Mouse (Mus musculus) gonadal fat pad, adult 2 months (tissue): ENCODE results near the gene Rragd. TPM values are rescaled to one million over a fixed set of nuclear protein-coding genes. Genes with fewer than 3 reads are reported as not detected.
"Not testable (repeated sequence)": the region's sequence is repeated elsewhere in the genome, so short reads cannot be mapped to it uniquely, and the experiment has no call there.

Source experiments
- DNase-seq: peaks from one replicate; pipeline ENCODE4 v3.0.0-alpha.2; 2012; ENCODE audit warnings: low read depth
- polyA plus RNA-seq: library from polyadenylated mRNA; depleted of rRNA; stranded (reverse); fragments of >200 nt; gene quantifications from 2 replicates; pipeline ENCODE4 v1.2.3, GENCODE M21; 2012

Rragd gene
- polyA plus RNA-seq, 1 experiment: 2.0 TPM

DNA sequence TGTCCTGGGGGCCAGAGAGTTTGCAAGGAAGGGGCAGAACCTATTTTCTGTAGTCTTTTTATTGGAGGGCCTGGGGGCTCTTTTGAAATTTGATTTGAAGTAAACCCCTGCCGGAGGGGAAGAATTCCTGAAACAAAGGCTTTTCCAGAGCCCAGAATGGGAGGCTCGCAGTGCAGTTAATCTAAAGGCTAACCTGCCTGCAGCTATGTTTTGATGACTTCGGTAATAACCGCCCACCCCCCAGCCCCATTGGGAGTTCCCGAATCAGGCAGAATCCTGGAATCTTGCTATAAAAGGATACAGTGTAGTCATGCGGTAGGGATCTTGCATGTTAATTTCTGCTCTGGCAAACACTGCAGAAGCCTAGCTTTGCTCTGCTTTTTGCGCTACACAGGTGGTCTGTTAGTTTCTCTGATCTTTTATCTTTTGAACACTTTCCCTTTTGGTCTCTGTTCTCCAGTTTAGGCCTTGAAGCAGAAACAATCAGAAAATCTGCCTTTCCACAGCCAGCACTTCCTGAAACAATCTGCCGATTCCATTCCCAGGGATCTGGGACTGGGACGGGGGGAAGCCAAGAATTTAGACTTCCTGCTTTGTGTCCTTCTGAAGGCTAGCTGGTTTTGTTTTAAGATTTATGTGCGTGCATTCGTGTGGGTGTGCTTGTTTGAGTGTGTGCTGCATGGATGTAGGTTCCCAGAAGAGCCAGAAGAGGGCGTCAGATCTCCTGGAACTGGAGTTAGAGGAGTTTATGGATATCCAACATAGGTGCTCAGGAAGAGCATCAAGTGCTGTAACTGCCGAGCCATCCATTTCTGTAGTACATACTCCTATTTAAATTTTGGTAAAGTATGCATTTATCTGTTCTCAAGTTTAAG is 2.2 kb downstream of the Rragd start:
- no peak for DNase-seq

DNA sequence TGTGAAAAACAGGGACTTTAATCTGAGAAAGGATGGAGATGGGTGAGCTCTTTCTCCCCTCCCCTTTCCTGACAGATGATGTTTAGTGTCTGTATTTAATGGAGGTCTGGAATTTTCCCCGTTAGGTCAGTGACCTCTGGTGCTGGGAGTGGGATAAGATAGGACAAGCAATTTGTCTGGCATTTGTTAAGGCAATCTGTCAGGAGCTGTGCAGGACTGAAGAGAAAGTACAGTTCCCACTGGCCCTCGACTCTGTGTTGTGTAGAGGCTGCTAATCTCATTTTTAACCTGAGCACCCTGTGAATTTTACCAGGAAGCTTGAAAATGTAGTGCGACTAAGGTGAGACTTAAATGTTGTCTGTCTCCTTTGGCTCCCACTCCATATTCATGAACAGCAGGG is 2.8 kb downstream of the Rragd start:
- DNase-seq: no peak

DNA sequence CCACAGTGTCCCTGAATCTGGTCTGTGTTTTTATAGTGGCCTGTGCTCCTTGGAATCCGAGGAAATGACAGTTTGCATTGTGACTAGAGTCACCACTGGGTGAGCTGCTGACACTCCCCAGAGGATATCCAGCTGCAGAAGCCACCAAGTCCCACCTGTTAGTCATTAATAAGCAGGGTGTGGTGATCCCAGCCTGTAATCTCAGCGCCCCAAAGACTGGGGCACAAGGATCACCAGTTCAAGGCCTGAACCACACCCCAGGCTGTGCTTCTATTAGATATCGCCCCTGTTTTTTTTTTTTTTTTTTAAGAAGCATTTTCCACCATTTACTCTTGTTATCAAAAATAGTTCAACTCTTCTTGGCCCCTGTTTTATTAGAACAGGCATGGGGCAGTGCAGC is 4.2 kb downstream of the Rragd start:
- DNase-seq: no peak

DNA sequence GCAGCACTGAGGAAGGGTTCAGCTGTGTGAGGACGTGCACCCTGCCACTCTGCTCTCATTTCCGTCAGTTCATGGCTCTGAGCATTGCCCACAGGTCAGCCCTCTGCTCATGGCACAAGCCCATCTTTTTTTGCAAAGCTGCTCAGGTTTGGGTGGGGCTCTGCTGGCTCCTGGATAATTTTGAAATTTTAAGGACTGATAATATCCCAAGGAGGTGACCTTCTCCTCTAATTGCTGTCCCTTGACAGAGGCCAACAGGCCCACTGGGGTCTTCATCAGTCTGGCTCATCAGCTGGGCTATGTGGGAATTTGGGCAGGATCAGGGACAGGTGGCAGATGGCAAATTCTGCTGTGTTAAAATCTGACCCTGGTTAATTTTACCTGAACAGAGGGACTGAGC is 6.5 kb downstream of the Rragd start:
- DNase-seq: no peak

DNA sequence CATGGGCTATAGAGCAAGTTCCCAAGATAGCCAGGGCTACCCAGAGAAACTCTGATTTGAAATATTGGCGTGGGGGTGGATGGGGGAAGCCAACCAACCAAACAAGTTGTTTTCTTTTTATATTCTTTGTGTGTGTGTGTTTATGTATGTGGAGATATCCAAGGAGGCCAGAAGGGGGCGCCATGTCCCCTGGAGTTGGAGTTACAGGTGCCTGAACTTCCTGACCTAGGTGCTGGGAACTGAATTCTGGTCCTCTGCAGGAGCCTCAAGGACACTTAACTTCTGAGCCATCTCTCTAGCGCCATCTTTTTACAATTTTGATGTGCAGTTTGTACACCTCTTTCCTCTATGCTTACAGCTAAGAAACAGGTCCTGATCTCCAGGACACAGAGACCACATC is 11.3 kb downstream of the Rragd start:
- no peak for DNase-seq

DNA sequence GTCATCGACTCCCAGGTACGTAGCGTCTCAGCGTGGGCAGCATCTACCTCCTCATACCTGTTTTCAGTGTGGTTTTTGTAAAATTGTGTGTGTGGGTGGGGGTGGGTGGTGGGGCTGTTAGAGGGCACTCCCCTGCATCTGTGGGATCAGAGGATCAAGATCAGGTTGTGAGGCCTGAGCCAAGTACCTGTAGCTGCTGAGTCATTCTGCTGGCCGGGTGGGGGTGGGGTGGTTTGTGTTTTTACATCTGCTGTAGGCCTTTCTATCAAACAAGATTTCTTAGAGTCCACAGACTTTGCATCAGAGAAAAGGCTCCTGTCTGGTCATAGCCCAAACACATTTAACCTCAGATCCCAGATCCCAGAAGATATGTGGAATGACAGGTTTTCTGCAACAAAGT is 13.2 kb downstream of the Rragd start:
- DNase-seq: no peak

DNA sequence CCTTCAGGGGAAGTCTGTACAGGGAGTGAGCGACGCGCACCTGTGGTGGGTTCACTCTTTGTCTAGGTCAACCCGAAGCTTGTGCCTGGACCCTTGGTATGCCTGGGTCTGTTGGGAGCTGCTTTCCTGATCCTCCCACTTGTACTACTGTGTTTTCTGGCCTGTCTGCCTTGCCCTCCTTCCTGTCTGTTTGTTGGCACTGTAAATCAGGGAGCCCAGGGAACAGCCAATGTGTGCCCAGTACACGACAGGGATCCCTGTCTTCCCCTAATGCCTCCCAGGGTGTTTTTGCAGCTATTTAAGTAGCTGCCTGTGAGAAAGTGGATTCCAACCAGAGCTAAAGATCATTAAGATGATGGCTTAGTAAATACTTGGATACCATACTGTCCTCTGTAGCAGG is 14.7 kb downstream of the Rragd start:
- DNase-seq: no peak

DNA sequence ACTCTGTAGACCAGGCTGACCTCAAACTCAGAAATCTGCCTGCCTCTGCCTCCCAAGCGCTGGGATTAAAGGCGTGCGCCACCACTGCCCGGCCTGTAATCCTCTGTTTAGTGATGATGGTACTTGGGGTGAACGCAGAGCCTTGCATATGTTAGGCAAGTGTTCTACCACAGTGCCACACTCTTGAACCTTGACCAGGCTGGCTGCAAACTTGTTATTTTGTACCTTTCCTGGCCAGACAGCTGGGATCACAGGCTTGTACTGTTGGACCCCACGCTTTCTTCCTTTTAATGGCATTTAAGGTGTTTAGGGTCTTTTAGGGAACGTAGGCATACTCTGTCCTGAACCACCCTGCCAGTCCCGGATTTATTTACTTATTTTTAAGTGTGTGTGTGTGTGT is 16.2 kb downstream of the Rragd start:
- DNase-seq: no peak

DNA sequence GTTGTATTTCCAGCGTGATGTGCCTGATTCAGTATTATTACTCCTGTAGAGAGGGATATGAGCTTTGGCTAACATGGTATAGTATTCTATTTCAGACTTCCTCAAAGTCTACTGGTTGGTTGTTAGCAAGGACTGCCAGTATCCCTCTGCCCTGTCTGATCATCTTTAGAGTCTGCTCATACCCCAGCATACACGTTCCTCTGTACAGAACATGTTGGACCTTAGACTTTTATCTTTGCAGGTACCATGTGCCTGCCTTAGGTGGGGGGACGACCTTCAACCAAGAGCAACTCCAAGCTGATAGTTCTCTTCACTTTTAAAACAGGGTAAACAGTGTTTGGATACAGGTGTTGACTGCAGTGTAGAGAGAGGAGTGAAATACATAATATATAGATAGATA is 19.2 kb downstream of the Rragd start:
- no peak for DNase-seq

DNA sequence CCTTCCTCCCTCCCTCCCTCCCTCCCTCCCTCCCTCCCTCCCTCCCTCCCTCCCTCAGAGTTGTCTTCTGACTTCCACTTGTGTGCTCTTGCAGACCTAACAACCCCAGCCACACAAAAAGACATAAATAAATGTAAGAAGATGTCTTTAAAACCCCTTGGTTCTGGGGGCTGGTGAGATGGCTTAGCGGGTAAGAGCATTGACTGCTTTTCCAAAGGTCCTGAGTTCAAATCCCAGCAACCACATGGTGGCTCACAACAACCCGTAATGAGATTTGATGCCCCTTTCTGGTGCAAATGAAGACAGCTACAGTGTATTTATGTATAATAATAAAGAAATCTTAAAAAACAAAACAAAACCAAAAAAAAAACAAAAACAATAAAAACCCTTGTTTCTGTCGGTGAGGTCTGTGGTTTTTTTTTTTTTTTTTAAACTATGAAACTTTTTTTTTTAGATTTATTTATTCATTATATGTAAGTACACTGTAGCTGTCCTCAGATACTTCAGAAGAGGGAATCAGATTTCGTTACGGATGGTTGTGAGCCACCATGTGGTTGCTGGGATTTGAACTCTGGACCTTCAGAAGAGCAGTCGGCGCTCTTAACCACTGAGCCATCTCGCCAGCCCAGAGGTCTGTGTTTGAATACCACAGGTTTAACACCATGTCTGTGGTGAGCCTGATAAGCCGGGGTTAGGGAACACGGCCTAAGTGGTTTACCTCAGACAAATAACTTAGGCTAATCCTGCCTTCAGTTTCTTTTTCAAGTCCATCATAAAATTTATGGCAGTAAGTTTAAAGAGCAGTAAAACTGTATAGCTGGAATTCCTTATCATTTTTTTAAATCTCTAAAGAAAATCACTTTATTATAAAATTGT is 23.0 kb downstream of the Rragd start:
- not testable (repeated sequence) for DNase-seq

DNA sequence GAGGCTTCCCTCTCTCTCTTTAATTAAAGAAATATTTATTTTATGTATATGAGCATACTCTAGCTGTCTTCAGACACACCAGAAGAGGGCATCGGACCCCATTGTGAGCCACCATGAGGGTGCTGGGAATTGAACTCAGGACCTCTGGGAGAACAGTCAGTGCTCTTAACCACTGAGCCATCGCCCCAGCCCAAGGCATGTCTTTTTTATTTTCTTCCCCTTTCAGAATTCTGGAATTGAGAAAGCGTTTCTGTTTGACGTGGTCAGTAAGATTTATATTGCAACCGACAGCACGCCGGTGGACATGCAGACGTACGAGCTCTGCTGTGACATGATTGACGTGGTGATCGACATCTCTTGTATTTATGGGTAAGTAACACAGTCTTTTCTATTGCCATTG is 24.0 kb downstream of the Rragd start:
- no peak for DNase-seq

DNA sequence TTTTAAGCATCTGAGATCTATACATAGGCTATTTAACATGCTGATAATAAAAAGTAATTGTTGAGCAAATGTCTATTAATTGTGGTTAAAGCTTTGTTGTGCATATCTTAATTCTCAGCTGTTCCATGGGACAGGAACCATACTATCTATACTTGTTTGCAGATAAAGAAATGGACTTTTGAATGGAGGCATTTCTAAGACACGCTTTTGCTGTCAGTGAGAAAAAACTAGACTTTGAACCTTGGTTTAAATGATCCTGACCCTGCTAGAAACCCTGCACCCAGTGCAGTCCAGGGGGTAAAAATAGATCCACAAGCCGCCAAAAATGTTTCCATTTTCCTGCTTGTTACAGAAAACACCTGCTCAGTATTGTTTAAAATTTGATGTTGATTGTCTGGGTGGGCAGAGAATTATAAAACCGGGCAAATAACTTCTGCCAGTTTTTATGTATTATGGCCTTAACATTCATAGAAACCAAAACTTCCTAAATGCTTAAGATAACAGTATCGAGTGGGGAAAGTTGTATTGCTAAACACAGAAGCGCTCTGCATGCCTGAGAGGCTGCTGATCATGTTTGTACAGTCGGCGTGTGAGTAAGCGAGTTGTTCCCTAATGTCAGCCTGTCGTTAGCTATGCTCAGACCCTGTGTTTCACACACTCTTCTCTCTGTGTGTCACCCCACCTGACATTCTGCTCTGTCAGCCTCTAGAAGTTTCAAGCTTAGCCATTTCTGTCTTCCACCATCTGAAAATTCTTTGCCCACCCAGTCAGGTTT is 24.8 kb downstream of the Rragd start:
- no peak for DNase-seq

DNA sequence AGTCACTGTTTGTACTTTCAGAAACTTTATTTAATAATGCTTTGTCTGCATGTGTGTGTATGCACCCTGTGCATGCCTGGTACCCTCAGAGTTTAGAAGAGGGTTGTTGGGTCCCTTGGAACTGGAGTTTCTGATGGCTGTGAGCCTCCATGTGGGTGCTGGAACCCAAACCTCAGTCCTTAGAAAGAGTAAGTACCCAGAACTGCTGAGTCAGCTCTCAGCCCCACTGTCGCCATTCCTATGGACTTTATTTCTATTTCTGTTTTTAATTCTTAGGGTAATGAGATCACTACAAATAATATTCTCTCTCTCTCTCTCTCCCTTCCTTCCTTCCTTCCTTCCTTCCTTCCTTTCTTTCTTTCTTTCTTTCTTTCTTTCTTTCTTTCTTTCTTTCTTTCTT is 27.2 kb downstream of the Rragd start:
- no peak for DNase-seq

DNA sequence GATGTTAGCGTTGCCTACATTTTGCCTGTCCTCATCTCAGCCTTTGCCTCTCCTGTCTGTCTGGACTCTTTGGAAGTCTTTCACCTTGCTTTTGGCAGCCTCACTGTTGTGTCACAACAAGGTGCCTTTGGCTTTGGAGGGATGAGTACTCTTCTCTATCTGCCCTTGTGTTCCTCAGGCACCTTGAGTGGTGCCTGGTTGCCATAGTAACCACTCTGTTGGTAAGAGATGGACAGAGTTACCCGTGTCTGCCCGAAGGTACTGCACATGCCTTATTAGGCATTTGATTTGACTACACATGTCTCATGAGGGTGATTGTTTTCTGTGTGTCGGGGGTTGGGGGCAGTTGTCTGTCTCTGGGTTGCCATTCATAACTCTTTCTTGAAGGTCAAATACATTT is 29.6 kb downstream of the Rragd start:
- no peak for DNase-seq

DNA sequence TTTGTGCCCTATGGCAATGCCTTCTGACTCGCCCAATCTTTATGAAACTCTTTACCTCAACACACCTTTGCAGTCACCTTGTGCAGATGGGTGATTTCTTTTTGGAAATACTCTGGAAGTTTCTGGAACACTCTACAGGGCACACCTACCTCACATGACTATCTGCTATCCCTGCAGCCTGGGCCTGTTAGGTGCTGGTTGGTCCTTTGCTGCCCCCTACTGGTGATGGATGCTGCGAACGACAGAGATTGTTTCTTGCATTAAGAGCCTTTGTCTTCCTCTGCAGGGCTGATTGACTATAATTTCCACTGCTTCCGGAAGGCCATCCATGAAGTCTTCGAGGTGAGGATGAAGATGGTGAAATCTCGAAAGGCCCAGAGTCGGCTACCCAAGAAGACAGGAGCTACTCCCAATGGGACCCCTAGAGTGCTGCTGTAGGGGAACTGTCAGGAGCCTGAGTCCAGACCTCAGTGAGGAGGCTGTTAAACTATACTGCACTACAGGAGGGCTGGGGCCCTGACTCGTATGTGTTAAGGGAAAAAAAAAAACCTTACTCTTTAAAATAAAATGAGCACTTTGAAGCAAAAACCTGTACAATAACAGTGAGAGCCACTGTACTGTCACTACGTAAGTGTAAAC is 35.6 kb downstream of the Rragd start:
- DNase-seq: no peak

DNA sequence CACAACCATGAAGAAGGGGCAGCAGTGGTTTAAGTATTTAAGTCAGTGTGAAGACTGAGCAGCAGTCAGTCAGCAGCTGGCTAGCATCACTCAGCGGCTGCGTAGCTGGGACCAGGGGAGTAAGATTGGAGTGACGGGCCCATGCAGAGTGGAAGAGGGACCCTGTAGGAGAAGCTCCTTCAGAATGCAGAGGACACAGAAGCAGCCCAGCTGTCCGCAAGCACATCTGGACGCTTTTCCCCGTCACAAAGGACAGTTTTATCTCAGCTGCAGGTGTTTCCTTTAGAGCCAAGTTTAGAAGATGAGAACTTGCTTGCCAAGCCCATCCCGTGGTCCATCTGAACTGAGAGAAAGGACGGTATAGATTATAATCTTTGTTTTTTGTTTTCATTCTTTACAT is 41.6 kb downstream of the Rragd start:
- DNase-seq: no peak

DNA sequence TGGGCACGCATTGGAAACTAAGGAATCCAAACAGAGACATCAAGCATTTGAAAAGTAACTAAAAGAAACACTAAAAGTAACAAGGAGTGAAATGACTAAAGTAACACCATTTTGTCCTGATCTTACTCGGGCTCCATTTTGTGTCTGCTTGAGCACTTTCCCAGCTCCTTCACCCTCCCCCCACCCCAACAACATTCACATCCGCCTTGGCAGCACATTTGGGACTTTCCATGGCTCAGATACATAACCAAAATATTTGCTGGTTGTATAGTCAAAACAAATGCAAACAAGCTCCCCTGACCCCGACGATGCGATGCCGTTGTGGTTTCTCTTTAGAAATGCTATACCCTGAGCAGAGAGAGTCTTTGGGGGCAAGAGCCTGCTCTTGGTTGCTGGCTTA is 46.3 kb downstream of the Rragd start:
- DNase-seq: no peak

DNA sequence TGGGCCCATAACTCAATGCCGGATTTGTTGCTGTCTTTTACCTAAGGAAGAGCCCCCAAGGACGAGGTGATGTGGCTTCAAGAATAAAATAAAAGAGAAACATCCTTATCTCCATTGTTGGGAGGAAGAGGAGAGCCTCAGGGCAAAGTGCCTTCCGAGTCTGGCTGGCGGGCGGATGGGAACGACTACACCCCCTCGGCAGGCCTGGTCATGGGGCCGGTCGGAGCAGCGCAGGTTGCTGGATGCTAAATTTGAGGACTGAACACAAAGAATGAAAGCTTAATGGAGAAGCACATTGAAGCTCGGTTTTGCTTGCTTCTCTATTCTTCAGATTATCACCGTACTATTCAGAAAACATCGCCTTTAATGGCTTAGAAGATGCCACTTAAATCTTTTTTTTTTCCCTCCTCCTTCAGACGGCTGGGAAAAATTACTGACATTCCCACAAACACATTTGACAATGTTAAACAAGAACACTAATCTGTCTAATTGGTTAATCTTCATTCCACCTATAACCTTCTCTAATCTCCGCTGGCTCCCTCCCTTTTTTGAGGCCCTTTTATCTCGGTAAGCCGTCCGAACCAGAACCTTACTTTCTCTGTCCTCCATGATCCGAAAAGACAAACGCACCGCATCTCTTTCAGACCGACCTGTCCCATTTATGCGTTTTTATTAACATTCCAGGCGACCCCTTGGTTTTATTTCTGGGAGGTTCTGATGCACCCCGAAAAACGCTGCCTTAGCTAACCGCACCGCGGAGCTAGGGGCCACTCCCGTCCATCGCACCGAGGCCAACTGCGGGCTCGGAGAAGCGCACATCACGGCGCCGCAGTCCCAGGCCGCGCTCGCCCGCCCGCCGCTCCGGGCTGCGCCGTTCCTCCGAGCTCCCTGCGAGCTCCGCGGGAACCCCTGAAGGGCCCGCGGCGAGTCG is 47.7 kb downstream of the Rragd start:
- no peak for DNase-seq

DNA sequence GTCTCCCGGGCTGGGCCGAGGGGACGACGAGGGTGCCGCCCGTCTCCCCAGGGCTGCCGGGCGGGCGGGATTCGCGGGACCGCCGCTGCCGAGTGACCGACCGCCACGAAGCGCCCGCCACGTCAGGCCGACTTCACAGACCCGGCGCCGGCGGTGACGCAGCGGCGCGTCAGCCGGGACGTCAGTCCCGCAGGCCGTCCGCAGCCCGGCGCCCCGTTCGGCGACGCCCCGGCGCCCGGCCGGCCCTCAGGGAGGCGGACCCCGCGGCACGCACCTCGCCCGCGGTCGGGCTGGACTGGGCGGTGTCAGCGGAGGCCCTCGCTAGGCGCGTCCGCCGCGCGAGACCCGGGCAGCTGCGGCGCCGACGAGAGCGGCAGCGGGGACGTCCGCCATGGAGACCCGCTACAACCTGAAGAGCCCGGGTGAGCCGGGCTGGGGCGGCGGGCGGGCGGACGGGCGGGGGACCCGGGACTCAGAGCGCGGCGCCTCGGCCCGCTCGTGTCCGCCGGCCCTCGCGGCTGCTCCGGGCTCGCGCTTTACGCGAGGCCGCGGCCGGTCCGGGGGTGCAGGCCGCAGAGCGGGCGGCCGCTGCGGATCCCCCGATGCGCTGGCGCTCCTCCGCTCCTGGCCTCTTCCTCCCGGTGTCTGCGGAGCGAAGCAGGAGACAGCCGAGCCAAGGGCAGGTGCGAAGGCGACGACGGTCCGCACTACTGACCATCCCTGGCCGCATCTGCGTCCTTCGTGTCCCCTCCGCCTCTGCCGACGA is 48.5 kb downstream of the Rragd start, which contains the start of gene Ube2j1:
Gene Ube2j1 (plus strand): TSS at position 222 of the 766 bp plus-strand sequence.
- DNase-seq: no peak

DNA sequence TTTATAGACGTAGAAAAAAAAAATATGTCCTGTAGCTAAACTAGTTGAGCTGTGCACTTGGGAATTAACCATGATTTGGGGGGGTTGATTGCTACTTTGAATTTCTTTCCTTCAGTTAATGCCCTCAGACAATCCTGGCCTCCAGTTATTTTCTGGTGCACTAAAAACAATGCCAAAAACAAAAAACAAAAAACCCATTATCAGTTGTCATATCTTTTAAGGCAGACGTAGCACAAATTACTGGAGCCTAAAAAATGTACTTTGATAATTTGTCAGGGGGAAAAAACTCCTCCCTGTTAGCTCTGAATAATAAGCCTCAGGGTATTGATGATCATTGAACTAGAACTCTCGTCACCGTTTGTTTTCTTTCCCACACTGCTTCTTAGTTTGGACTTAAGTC is 49.2 kb downstream of the Rragd start:
- no peak for DNase-seq
